Mouse (Mus musculus) gastrocnemius, adult 18-20 months (tissue): ENCODE results near the gene Mrps7. TPM values are rescaled to one million over a fixed set of nuclear protein-coding genes. Genes with fewer than 3 reads are reported as not detected.

ENCODE experiments used
- DNase-seq: peaks from one replicate; pipeline ENCODE4 v3.0.0; 2021; ENCODE audit warnings: low spot score
- total RNA-seq, 2 experiments: library from RNA; stranded (reverse); gene quantifications; 2 replicates each; pipeline ENCODE4 v1.2.3; 2021

Gene Mrps7
- total RNA-seq, 2 experiments from 2014 or later = 73.3 to 79.3 TPM

- peak; percentile 100 for DNase-seq
Measured at GRCm38 (mm10) chr11:115627705-115628464, 24.2 kb downstream of the Mrps7 start, which contains the start of gene Slc25a19. TSS of gene Slc25a19 (minus strand) at chr11:115628295.

- DNase-seq = no peak
Measured at GRCm38 (mm10) chr11:115628465-115629101, 24.9 kb downstream of the Mrps7 start.

GRCm38 (mm10) chr11:115629734-115630531, 26.2 kb downstream of the Mrps7 start:
- DNase-seq = no peak

GRCm38 (mm10) chr11:115630532-115631504, 27.1 kb downstream of the Mrps7 start:
- no peak for DNase-seq

GRCm38 (mm10) chr11:115631505-115631890, 27.8 kb downstream of the Mrps7 start:
- DNase-seq = peak; percentile 56

GRCm38 (mm10) chr11:115632247-115632646, 28.5 kb downstream of the Mrps7 start:
- DNase-seq = no peak

- no peak for DNase-seq
Measured at GRCm38 (mm10) chr11:115632862-115633261, 29.1 kb downstream of the Mrps7 start.

- no peak for DNase-seq
Measured at GRCm38 (mm10) chr11:115634109-115634508, 30.4 kb downstream of the Mrps7 start.

GRCm38 (mm10) chr11:115635041-115635440, 31.3 kb downstream of the Mrps7 start:
- no peak for DNase-seq

- DNase-seq = no peak
Measured at GRCm38 (mm10) chr11:115635484-115635883, 31.8 kb downstream of the Mrps7 start.

GRCm38 (mm10) chr11:115636960-115637359, 33.2 kb downstream of the Mrps7 start:
- no peak for DNase-seq

GRCm38 (mm10) chr11:115638498-115639409, 35.0 kb downstream of the Mrps7 start:
- DNase-seq = no peak

- no peak for DNase-seq
Measured at GRCm38 (mm10) chr11:115639540-115639939, 35.8 kb downstream of the Mrps7 start.

- no peak for DNase-seq
Measured at GRCm38 (mm10) chr11:115640311-115640828, 36.6 kb downstream of the Mrps7 start.

GRCm38 (mm10) chr11:115640978-115641663, 37.4 kb downstream of the Mrps7 start:
- DNase-seq = no peak

GRCm38 (mm10) chr11:115641664-115642036, 37.9 kb downstream of the Mrps7 start:
- no peak for DNase-seq

- DNase-seq = no peak
Measured at GRCm38 (mm10) chr11:115642705-115643104, 39.0 kb downstream of the Mrps7 start.

GRCm38 (mm10) chr11:115643265-115643664, 39.5 kb downstream of the Mrps7 start:
- DNase-seq = no peak

- no peak for DNase-seq
Measured at GRCm38 (mm10) chr11:115644308-115644707, 40.6 kb downstream of the Mrps7 start.
